Mouse (Mus musculus) myocyte (in vitro differentiated cells): ENCODE measurements around the gene Tmod3. TPM values are rescaled to one million over a fixed set of nuclear protein-coding genes. Genes with fewer than 3 reads are reported as not detected.

Source experiments
- H3K27me3 ChIP-seq: one replicate; pipeline ENCODE4 v1.6.1; 2011; ENCODE audit not compliant: control insufficient read depth, insufficient read depth, insufficient read length
- H3K36me3 ChIP-seq: one replicate; pipeline ENCODE4 v1.6.1; 2011; ENCODE audit not compliant: control insufficient read depth, insufficient read depth
- H3K4me2 ChIP-seq: one replicate; pipeline ENCODE4 v1.6.1; 2011; ENCODE audit warnings: low read depth, control low read depth
- H3K4me3 ChIP-seq: one replicate; pipeline ENCODE4 v1.5.1; 2011; ENCODE audit warnings: mild to moderate bottlenecking, control low read depth, moderate library complexity
- H3K79me2 ChIP-seq: one replicate; pipeline ENCODE4 v1.6.1; 2011; ENCODE audit not compliant: control insufficient read depth, insufficient read depth
- H3ac ChIP-seq: one replicate; pipeline ENCODE4 v1.6.1; 2011; ENCODE audit not compliant: control insufficient read depth, insufficient read length
- CEBPB ChIP-seq: IDR thresholded peaks from 2 replicates; pipeline ENCODE4 v1.6.1; 2011; ENCODE audit warnings: mild to moderate bottlenecking, moderate library complexity; ENCODE audit not compliant: poor library complexity, insufficient read depth, severe bottlenecking
- E2F4 ChIP-seq: IDR thresholded peaks from one replicate; pipeline ENCODE4 v1.6.1; 2011; ENCODE audit warnings: mild to moderate bottlenecking, control low read depth, moderate library complexity; ENCODE audit not compliant: insufficient read depth
- MAX ChIP-seq: IDR thresholded peaks from one replicate; pipeline ENCODE4 v1.6.1; 2011; ENCODE audit warnings: low read depth, mild to moderate bottlenecking, control low read depth
- MYOD1 ChIP-seq, 3 experiments: IDR thresholded peaks; one replicate each; pipeline ENCODE4 v1.6.1; 2011; ENCODE audit warnings: control low read depth in 2 of 3, low read depth in 2 of 3, mild to moderate bottlenecking in 2 of 3, moderate library complexity in 1 of 3; ENCODE audit not compliant: insufficient read length in 2 of 3, control insufficient read depth in 1 of 3
- MYOG ChIP-seq, 3 experiments: IDR thresholded peaks; one replicate each; pipeline ENCODE4 v1.6.1; 2011; ENCODE audit warnings: control low read depth in 2 of 3, low read depth in 2 of 3, mild to moderate bottlenecking in 2 of 3; ENCODE audit not compliant: insufficient read length in 2 of 3, control insufficient read depth in 1 of 3, insufficient read depth in 1 of 3
- POLR2A ChIP-seq: IDR thresholded peaks from one replicate; pipeline ENCODE4 v1.6.1; 2011; ENCODE audit warnings: low read depth, mild to moderate bottlenecking, control low read depth, moderate library complexity; ENCODE audit not compliant: insufficient read length
- POLR2AphosphoS2 ChIP-seq: IDR thresholded peaks from one replicate; pipeline ENCODE4 v1.6.1; 2011; ENCODE audit warnings: low read depth, control low read depth; ENCODE audit not compliant: insufficient read length
- REST ChIP-seq: IDR thresholded peaks from one replicate; pipeline ENCODE4 v1.6.1; 2011; ENCODE audit warnings: mild to moderate bottlenecking, control low read depth, moderate library complexity; ENCODE audit not compliant: insufficient read depth, insufficient read length
- SRF ChIP-seq: IDR thresholded peaks from one replicate; pipeline ENCODE4 v1.6.1; 2011; ENCODE audit warnings: low read depth; ENCODE audit not compliant: control insufficient read depth, insufficient read length
- TCF12 ChIP-seq: IDR thresholded peaks from one replicate; pipeline ENCODE4 v1.6.1; 2011; ENCODE audit warnings: mild to moderate bottlenecking, control low read depth; ENCODE audit not compliant: poor library complexity, insufficient read depth, severe bottlenecking
- TCF3 ChIP-seq: IDR thresholded peaks from one replicate; pipeline ENCODE4 v1.6.1; 2011; ENCODE audit warnings: low read depth, control low read depth; ENCODE audit not compliant: insufficient read length
- USF1 ChIP-seq: IDR thresholded peaks from one replicate; pipeline ENCODE4 v1.6.1; 2011; ENCODE audit warnings: low read depth, mild to moderate bottlenecking, control low read depth, moderate library complexity
- polyA plus RNA-seq: library from polyadenylated mRNA; unstranded; fragments of >200 nt; fragmentation: generic; extraction: Trizol; gene quantifications from one replicate; pipeline ENCODE4 v1.2.1, GENCODE M21; 2012; ENCODE audit warnings: missing spikeins

Gene Tmod3
- polyA plus RNA-seq, 1 experiment, result 12.9 TPM

- H3K79me2 ChIP-seq, result no peaks in the 10 kb centered on the region
- H3K27me3 ChIP-seq, result peaks cover 7% of the 10 kb centered on the region
- TF ChIP-seq POLR2A (no peak), POLR2AphosphoS2 (no peak), MYOD1 (IDR thresholded peaks at IDR 0.05; ENCODE audit: control insufficient read depth in 1 of 3, insufficient read length in 2 of 3, low read depth in 2 of 3) (no peak), USF1 (no peak), MAX (no peak), TCF3 (no peak), CEBPB (no peak), REST (no peak), TCF12 (no peak), MYOG (IDR thresholded peaks at IDR 0.05; ENCODE audit: control insufficient read depth in 1 of 3, insufficient read depth in 1 of 3, insufficient read length in 2 of 3, low read depth in 2 of 3) (no peak), E2F4 (no peak), SRF (no peak)
- no peak overlapping the region for H3K4me3 ChIP-seq
- no peak overlapping the region for H3K4me2 ChIP-seq
- no peak overlapping the region for H3ac ChIP-seq
- no peaks in the 10 kb centered on the region for H3K36me3 ChIP-seq
Observed at GRCm38 (mm10) chr9:75599191-75599841, 39.9 kb upstream of the Tmod3 start.

DNA sequence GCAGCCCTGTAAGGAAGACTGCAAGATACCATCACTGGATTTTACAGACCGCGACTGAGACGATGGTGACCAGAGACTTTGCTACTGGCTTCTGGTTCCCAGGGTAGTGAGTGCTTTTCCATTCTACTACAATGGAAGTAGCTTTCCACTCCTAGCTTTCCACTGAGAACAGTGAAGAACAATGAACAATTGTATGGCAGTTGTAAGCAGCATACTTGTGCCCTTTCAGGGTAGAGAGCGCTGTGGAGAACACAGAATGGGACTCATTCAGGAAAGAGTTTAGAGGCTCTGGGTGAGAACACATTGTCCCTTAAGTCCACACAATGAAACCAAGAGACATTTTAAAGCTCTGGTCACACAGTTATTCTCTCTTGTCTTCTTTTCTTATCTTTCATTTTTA lies 38.1 kb upstream of the Tmod3 start:
- Histone ChIP-seq H3K36me3 (no peaks in the 10 kb centered on the region), H3K4me2 (no peak overlapping the region), H3K27me3 (peaks cover 7% of the 10 kb centered on the region), H3K79me2 (no peaks in the 10 kb centered on the region), H3ac (no peak overlapping the region), H3K4me3 (no peak overlapping the region)
- TF ChIP-seq E2F4 (no peak), SRF (no peak), TCF12 (no peak), MYOD1 (IDR thresholded peaks at IDR 0.05; ENCODE audit: control insufficient read depth in 1 of 3, insufficient read length in 2 of 3, low read depth in 2 of 3) (no peak), USF1 (no peak), MAX (no peak), REST (no peak), CEBPB (no peak), MYOG (IDR thresholded peaks at IDR 0.05; ENCODE audit: control insufficient read depth in 1 of 3, insufficient read depth in 1 of 3, insufficient read length in 2 of 3, low read depth in 2 of 3) (no peak), POLR2A (no peak), POLR2AphosphoS2 (no peak), TCF3 (no peak)

DNA sequence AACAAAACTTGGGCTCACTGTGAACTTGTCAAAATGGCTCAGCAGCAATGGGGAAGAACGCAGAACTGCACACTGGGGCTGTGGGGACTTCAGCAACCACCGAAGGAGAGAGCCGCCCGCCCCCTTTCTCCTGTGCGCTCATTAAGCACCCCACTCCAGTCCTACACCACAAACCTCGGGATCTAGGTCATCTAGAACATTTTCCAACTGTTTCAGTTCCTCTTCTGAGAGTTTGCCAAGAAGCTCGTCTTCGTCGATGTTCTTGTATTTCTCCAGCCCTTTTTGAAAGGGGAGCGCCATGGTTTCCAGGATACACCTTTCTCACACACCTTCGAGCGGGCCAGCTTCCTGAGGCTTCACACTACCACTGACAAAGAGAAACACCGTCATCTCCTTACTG lies 37.6 kb upstream of the Tmod3 start:
- Histone ChIP-seq H3K36me3 (no peaks in the 10 kb centered on the region), H3K27me3 (peaks cover 7% of the 10 kb centered on the region), H3ac (no peak overlapping the region), H3K79me2 (no peaks in the 10 kb centered on the region), H3K4me2 (no peak overlapping the region), H3K4me3 (no peak overlapping the region)
- TF ChIP-seq USF1, result no peak
- no peak for TF ChIP-seq POLR2A
- TF ChIP-seq SRF, result no peak
- no peak for TF ChIP-seq E2F4
- no peak for TF ChIP-seq TCF3
- TF ChIP-seq TCF12, result no peak
- TF ChIP-seq MAX, result no peak
- TF ChIP-seq MYOD1 (IDR thresholded peaks at IDR 0.05; ENCODE audit: control insufficient read depth in 1 of 3, insufficient read length in 2 of 3, low read depth in 2 of 3), result no peak
- no peak for TF ChIP-seq CEBPB

DNA sequence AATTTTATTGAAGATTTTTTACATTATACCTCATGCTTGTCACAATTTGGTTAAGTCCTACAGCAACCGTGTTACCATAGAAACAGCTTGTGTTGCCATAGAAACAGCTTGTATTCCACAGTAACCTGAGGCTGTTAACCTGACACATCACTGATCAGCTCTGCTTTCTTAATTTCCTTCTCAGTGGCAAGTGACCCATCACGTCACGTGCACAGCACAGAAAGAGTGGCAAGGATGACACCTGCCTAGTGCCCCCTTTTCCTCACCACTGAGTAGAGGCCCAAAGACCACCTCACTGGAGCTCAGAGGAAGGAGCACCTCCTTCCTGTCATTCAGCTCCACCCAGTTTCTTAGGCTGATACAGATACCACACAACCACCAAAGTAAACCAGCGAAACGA lies 34.0 kb upstream of the Tmod3 start:
- H3ac ChIP-seq, result no peak overlapping the region
- H3K4me2 ChIP-seq, result no peak overlapping the region
- peaks cover 7% of the 10 kb centered on the region for H3K27me3 ChIP-seq
- H3K36me3 ChIP-seq, result no peaks in the 10 kb centered on the region
- no peak overlapping the region for H3K4me3 ChIP-seq
- TF ChIP-seq TCF12 (no peak), SRF (no peak), USF1 (no peak), TCF3 (no peak), E2F4 (no peak), REST (no peak), CEBPB (no peak), MAX (no peak), MYOD1 (IDR thresholded peaks at IDR 0.05; ENCODE audit: control insufficient read depth in 1 of 3, insufficient read length in 2 of 3, low read depth in 2 of 3) (no peak), POLR2A (no peak), MYOG (IDR thresholded peaks at IDR 0.05; ENCODE audit: control insufficient read depth in 1 of 3, insufficient read depth in 1 of 3, insufficient read length in 2 of 3, low read depth in 2 of 3) (no peak), POLR2AphosphoS2 (no peak)
- no peaks in the 10 kb centered on the region for H3K79me2 ChIP-seq
